Mouse (Mus musculus) cerebellum, adult 9-11 months (tissue): ENCODE data around the gene Cyp3a13.
"Not testable (repeated sequence)": the region's sequence is repeated elsewhere in the genome, so short reads cannot be mapped to it uniquely, and the experiment has no call there.

Experiments used
- DNase-seq: peaks from one replicate; pipeline ENCODE4 v3.0.0; 2022

The Cyp3a13 gene

GRCm38 (mm10) chr5:137871644-137872380 lies 49.6 kb downstream of the Cyp3a13 start, which contains the start of gene Pilrb2:
Pilrb2 (minus strand) TSS chr5:137871815.
- DNase-seq = not testable (repeated sequence)

GRCm38 (mm10) chr5:137868600-137868999 lies 52.8 kb downstream of the Cyp3a13 start:
- DNase-seq = not testable (repeated sequence)

GRCm38 (mm10) chr5:137864008-137864407 lies 57.4 kb downstream of the Cyp3a13 start:
- DNase-seq = not testable (repeated sequence)

- DNase-seq = not testable (repeated sequence)
Observed at GRCm38 (mm10) chr5:137857960-137858710, 63.3 kb downstream of the Cyp3a13 start, which contains the start of gene Pilrb1. Pilrb1 (minus strand) TSS chr5:137858106.

GRCm38 (mm10) chr5:137856870-137857269 lies 64.5 kb downstream of the Cyp3a13 start:
- not testable (repeated sequence) for DNase-seq

GRCm38 (mm10) chr5:137854907-137855306 lies 66.5 kb downstream of the Cyp3a13 start:
- not testable (repeated sequence) for DNase-seq

GRCm38 (mm10) chr5:137850313-137850712 lies 71.1 kb downstream of the Cyp3a13 start:
- not testable (repeated sequence) for DNase-seq
